Mouse (Mus musculus): Measurements from ENCODE around the gene Kcne1.
A peak's percentile ranks its signal among the peaks of the same experiment; 100 is the strongest.

The Kcne1 gene

GRCm38 (mm10) chr16:92359229-92359628, at the start of gene Kcne1:
Gene Kcne1, minus strand, starts transcription at chr16:92359468.
- no peak for DNase-seq (ENCODE audit: low spot score)

DNA sequence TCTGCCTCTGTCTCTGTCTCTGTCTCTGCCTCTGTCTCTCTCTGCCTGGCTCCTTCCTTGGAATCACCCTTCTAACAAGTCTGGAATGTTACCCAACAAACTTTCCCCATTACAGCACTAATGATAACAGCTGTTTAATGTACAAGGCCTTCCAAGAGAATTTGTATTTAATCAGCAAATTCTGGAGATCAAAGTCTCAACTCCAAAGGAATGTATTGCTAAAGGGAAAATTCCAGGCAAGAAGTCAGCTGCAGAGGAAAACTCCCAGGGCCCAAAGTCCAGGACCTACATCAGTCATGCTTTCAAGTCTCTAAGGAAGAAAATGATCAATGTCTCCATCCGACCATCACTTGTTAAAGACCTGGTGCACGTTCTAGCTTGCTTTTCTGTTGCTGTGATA, 48.6 kb upstream of the Kcne1 start:
- no peak for DNase-seq (ENCODE audit: low spot score)

DNA sequence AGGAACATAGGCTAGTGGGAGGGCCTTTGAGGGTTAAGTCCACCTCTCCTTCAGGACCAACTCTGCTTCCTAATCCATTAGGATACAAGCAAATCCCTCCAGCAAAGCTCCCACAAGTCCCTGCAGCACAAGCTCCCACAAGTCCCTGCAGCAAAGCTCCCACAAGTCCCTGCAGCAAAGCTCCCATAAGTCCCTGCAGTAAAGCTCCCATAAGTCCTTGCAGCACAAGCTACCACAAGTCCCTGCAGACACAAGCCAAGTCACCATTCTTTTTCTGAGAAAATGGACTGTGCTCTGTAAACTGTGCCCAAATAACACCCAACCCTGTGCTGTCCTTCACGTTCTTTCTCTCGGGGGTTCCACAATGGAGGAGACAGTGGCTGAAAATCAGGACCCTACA, 44.9 kb upstream of the Kcne1 start:
- no peak for DNase-seq (ENCODE audit: low spot score)

DNA sequence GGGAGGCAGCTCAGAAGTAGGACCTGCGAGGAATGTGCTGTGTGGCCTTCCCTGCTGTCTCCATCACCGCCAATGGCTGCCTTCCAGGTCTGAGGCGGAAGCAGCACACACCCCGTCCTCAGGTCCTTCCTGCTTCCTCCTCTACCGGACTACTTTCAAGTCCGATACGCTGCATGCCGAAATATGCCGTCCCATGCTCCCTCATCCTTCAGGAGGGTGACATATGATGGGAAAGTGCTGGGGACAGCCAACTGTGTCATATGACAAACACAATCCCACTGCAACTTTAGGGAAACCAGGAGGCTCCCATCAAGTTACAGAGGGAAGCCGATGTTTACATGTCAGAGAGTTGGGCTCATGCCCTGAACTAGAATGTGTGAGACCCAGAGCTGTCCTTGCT, 43.8 kb upstream of the Kcne1 start:
- no peak for DNase-seq (ENCODE audit: low spot score)

DNA sequence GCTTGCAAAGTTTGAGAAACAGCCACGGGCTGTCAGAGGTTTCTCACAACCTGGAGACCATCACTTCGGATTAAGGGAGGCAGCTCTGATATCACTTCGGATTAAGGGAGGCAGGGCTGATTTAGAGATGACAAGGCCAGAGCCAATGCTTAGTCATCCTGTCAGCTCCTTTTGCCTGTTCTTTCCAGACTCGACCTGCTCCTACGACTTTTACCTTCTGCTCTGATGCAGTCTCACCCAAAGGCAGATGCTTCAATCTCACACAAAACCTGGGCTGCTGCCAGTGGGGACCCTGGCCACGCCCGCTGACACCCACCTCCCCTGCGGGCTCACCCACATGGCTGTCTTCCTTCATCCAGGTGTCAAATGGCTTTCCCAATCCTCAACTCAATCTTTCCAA, 42.9 kb upstream of the Kcne1 start:
- no peak for DNase-seq (ENCODE audit: low spot score)

- DNase-seq (ENCODE audit: low spot score), result no peak
Measured at GRCm38 (mm10) chr16:92401206-92401605, 41.9 kb upstream of the Kcne1 start.

- peak; percentile 88 for DNase-seq (ENCODE audit: low spot score)
Measured at GRCm38 (mm10) chr16:92399490-92400458, 40.5 kb upstream of the Kcne1 start.

DNA sequence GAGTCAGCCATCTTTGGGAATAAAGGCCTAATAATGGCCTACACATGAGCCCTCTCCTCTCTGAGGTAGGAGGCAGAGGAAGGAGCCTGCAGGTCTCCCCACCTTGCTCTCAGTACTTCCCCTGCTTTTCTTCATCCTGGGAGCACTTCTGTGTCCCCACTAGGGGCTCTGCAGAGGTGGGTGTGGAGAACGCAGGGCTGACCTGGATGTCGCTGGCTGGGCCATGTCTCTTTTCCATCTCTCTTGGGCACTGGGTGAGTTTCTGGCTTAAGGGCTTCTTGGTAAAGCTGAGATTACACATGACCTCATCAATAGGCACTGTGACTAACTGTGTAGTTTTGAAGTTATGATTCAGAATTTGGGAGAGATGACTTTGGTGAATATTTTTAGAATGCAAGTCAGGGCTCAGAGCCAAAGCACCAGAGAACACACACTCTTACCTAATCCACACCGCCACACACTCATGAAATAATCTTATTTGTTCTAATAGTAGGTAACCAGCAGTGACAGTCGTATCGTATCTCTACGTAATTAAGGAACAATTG, 39.4 kb upstream of the Kcne1 start:
- no peak for DNase-seq (ENCODE audit: low spot score)

DNA sequence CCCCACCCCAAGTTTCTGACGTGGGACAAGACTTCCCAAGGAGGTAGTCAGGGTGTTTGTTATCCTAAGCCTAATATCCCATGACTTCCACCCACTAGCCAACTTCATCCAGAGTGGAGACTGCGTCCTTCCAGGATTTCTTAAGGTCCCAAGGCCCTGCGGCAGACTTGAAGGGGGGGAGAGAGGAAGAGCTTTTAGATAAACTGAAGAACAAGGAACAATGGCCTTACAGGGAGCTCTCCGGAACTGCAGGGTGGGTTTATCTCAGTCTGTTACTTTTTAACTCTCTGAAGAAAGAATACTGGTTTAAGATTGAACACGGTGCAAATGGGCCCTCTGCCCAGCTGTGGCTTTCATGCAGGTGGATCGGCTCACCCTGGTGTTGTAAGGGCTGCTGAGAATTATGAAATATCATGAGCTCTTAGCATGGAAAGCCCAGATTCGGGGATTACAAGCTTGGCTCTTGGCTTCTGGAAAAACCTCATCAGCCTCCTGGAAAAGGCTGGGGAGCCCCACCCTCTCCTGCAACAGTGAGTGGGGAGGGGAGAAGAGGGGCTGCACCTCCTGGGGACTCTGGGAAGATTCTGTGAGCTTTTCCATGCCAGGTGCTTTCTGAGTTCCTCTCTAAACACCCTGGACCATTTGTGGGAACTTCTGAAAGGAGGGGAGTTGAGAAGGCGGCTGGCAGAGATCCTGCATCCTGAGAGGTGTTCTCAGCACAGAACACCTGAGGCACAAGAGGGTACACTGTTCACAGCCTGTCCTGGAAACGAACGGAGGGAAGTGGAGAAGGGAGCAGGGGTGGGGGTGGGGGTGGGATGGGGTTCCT, 38.7 kb upstream of the Kcne1 start:
- no peak for DNase-seq (ENCODE audit: low spot score)

GRCm38 (mm10) chr16:92393732-92394131, 34.5 kb upstream of the Kcne1 start:
- no peak for DNase-seq (ENCODE audit: low spot score)

- DNase-seq (ENCODE audit: low spot score), result no peak
Measured at GRCm38 (mm10) chr16:92387692-92388091, 28.4 kb upstream of the Kcne1 start.

DNA sequence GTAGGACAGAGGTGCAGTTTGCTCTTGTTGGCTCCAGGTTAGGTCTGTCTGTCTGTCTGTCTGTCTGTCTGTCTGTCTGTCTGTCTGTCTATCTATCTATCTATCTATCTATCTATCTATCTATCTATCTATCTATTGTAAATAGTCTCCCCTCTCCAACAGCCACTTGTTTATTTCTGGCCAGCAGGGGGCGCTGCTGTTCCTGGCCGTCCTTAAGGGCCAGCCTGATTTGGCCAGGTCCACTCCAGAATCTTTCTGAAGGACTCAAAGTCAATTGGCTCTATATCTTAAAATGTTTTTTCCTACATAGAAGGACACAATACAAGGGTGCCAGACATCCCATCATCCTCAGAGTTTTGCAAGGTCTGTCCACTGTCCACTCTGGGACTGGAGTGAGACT, 25.8 kb upstream of the Kcne1 start:
- DNase-seq (ENCODE audit: low spot score), result peak; percentile 91

DNA sequence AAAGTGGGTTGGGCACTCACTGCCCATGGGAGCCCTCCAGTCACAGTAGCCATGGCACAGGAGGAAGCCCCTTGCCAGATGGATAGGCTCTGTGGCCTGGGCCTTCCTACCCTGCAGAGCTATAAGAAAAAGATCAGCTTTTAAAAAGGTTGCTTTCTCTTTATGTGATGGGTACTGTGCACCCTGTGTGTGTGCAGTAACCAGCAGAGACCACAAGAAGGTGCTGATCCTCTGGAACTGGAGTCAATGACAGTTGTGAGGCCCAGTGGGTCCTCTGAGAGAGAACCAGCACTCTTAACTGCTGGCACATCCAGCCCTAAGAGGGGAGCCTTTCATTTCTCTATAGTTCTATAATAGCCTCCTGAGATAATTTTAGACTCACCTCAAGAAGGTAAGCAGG, 24.1 kb upstream of the Kcne1 start:
- DNase-seq (ENCODE audit: low spot score), result no peak

DNA sequence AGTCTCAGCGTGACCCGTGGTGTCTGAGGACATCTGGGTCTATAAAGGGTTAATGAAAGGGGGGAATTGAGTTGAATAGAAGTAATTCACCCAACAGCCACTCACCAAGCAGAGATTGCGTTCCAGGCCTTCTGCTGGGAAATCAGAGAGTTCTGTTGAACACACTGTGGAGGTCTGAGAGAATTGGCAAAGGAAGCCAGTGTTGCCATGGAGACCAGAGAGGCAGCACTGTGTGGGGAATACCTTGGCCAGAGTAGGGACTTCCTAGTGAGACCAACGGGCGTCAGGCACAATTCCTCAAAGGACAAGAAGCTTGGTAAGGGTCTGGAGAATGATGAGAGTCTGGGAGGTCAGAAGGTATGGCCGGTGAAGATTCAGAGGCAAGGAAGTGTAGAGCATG, 23.2 kb upstream of the Kcne1 start:
- DNase-seq (ENCODE audit: low spot score), result no peak

- no peak for DNase-seq (ENCODE audit: low spot score)
Measured at GRCm38 (mm10) chr16:92381092-92381491, 21.8 kb upstream of the Kcne1 start.

GRCm38 (mm10) chr16:92376976-92377375, 17.7 kb upstream of the Kcne1 start:
- no peak for DNase-seq (ENCODE audit: low spot score)

DNA sequence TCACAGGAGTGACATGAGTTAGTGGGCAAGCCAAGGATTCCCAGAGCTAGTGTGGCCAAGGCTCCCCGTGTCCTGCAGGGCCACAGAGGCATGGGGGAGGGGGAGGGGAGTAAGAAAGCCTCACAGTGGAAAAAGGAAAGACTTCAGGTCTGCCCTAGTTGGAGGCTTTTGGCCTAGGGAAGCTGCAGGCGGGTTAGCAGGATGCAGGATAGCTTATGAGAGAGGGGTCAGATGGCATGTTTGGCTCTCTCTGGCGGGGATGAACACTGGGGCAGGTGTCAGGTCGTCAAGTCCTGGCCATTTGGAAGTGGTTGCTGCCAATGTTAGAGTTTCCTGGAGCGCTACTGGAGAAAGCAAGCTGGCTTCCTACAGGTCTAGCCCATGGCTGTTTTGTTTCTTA, 12.4 kb upstream of the Kcne1 start:
- DNase-seq (ENCODE audit: low spot score), result no peak

- DNase-seq (ENCODE audit: low spot score), result no peak
Measured at GRCm38 (mm10) chr16:92369260-92369659, 10.0 kb upstream of the Kcne1 start.

DNA sequence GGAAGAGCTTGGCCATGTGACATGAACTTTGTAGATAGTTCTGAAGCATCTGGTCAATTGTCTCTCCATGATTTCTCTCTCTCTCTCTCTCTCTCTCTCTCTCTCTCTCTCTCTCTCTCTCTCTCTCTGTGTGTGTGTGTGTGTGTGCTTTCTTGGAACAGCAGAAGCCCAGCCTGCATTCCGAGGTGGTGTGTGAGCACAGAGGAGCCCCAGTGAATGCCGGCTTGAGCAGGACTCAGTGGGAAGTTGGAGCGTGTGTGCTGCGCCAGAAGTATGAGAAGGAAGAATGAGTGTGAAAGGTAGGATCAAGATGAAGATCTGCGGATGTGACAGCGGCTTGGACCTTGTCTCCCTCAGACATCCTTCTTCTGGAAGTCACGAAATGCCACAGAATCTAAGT, 6.2 kb upstream of the Kcne1 start:
- DNase-seq (ENCODE audit: low spot score), result no peak

- DNase-seq (ENCODE audit: low spot score), result no peak
Measured at GRCm38 (mm10) chr16:92360711-92361110, 1.4 kb upstream of the Kcne1 start.

- no peak for DNase-seq (ENCODE audit: low spot score)
Measured at GRCm38 (mm10) chr16:92358734-92359133, 534 bp downstream of the Kcne1 start.

DNA sequence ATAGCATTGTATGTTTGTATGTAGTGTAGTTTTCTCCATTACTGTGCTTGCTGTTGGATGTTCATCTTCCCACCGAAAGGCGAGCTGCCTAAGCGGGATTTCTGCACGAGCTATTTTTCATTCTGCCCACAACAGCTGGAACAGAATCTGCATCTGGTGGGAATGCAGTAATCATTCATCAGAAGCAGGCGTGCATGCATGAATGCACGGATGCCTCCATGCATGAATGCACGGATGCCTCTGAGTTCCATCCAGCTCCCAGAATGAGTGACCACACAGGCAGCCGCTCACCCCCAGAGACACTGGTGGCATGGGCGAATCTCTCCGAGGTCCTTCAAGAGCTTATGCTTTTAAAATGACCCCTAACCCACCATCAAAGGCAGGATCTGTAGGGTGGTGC, 1.7 kb downstream of the Kcne1 start:
- DNase-seq (ENCODE audit: low spot score), result no peak

DNA sequence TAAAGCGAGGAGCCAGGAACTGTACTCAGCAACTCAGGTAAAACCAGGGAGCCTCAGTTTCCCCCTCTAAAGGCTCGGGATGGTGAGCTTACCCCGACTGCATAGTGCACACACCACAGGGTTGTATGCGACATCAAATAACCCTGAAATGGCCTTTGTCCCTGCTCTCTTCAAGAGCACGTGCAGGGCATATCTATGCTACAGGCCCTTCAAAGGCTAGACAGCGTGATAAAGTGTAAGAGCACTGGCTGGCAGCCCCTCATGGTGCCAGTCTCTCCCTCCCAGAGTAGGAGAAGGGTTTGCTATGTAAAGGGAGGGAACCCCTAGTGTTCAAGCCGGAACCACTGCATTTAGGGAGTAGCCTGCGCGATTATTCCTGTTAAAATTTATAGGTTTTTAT, 2.2 kb downstream of the Kcne1 start:
- no peak for DNase-seq (ENCODE audit: low spot score)

Measured in testis, postnatal 10 days (tissue).